Mouse (Mus musculus): ENCODE results near the gene Rtel1.

GRCm38 (mm10) chr2:181334023-181334422, 14.5 kb downstream of the Rtel1 start:
- no peak for TF ChIP-seq CTCF (IDR thresholded peaks at IDR 0.05; ENCODE audit: extremely low read depth, insufficient read length, insufficient replicate concordance, low read depth, low read length)
- no peak for TF ChIP-seq POLR2A (IDR thresholded peaks at IDR 0.05; ENCODE audit: low read depth, low read length)
